Mouse (Mus musculus): Measurements from ENCODE around the gene Apoe. TPM values are rescaled to one million over a fixed set of nuclear protein-coding genes. Genes with fewer than 3 reads are reported as not detected.
A peak's percentile ranks its signal among the peaks of the same experiment; 100 is the strongest.
"Not testable (repeated sequence)": the region's sequence is repeated elsewhere in the genome, so short reads cannot be mapped to it uniquely, and the experiment has no call there.

Apoe gene
- total RNA-seq, 2 experiments from 2014 or later: 49.0 to 51.4 TPM

DNA sequence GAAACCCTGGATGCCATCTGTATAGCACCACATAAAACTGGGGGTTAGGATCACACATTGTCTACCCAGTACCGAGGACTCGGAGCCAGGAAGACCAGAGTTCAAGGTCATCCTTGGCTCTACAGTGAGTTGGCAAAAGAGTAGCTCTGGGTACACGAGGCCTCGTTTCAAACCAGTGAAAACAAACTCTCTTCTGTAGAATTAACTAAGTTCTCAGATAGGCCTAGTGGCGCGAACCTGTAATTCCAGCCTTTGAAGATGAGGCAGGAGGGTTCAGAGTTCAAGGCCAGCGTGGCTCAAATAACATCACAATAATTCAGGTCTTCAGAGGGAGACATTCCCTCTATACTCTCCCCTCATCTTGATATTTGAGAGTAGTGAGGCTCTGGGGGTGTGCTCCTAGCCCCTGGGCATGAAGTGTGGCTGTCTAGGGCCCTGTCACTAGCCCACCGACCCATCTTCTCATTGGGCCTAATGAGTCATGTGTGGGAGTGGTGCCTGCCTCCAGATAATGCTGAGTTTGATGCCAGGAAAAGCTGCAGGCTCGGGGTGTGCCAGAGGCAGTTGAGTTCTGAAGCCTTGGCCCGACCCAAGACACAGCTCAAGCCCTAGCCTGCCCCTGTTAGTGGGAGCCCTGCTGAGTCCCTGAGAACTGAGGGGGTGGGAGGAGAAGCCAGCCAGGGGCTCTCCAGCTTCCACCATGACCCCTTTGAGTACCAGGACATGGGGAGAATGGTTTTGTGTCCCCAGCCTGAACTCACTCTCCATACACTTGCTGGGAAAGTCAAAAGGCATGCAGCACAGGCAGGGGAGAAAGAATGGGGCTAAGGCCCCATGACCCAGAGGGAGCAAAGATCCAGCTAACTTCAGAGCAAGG lies 4.4 kb downstream of the Apoe start:
- intact Hi-C loops (cut with DNase I): no loop called here
- no peak for DNase-seq

DNA sequence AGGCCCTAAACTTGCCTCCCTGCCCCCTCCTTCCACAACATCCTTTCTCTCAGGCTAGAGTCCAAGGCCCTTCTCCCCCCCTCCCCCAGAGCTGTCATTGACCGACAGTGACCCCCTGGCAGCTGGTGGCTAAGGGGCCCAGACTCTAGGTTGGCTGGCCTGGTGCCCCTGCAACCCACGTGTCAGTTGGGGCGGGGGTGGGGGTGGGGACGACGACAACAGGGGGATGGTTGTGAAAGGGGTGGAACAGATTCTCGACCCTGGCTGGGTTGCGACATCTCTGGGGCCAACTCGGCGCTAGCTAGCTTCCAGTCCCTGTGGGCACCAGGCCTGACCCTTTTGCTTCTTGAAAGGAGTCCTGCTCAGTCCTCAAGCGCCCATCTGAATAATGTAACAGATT lies 5.6 kb downstream of the Apoe start:
- intact Hi-C loops (cut with DNase I): no loop called here
- peak; percentile 37 to 38 for DNase-seq

GRCm38 (mm10) chr7:19691873-19692865 lies 6.8 kb downstream of the Apoe start, which contains the start of gene Apoc1:
Gene Apoc1 (minus strand): TSS chr7:19692660.
- DNase-seq: no peak
- intact Hi-C loops (cut with DNase I): no loop called here

- no peak for DNase-seq
These were observed 7.6 kb downstream of the Apoe start for GRCm38 (mm10) chr7:19691434-19691833.

DNA sequence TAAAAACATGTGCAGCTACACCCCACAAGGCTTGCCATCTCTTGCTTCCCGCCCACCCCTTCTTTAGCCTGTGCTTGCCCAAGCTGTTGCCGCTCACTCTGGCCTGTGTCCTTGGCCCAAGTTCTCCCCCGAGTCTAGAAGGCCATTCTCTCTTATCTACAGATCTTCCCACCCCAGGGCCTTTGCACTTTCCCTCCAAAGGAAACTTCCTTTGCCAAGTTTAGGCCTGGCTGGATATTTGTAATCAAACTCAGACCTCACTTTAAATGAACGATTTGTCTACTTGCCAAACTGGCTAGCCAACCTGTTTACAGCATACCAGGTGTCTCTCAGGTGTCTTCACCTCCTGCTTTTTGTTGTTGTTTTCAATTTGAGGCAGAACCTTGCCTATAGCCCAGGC lies 8.1 kb downstream of the Apoe start:
- intact Hi-C loops (cut with DNase I): no loop called here
- DNase-seq: no peak

More at GRCm38 (mm10) chr7:19691434-19691833, 7.6 kb downstream of the Apoe start:
- intact Hi-C loops (cut with DNase I): no loop called here

DNA sequence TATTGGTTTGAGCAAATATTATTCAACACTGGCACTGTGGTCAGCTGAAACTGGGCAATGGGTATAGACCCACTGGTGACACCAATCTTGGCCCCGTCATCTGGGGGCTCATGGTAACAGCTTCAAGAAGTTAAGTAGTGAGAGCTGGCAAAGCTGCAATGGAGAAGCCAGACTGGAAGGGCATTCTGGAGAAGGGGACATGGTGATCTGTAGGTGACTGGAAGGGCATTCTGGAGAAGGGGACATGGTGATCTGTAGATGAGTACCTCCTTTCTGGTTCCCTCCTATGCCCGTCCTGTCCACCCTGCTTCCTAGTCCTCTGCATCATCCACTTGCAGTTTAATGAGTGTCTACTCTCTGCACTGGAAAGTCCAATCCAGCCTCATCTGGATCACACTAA lies 10.4 kb downstream of the Apoe start:
- DNase-seq: no peak
- intact Hi-C loops (cut with DNase I): no loop called here

DNA sequence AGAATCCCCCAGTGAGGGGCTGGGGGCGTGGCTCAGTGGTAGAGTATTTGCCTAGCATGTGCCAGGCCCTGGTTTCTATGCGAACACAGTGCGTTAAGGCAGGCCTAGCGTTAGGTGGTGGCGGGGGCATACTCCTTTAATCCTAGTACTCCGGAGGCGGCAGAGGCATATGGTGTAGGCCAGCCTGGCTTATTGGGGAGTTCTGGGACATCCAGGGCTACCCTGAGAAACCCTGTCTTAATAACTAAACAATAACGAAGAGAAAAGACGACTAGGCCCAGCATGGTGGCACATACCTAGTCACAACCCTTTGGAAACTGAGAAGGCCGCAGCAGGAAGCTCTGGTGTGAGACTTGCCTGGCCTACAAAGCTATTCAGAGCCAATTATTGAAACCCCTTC lies 10.9 kb downstream of the Apoe start:
- no peak for DNase-seq
- intact Hi-C loops (cut with DNase I): no loop called here

DNA sequence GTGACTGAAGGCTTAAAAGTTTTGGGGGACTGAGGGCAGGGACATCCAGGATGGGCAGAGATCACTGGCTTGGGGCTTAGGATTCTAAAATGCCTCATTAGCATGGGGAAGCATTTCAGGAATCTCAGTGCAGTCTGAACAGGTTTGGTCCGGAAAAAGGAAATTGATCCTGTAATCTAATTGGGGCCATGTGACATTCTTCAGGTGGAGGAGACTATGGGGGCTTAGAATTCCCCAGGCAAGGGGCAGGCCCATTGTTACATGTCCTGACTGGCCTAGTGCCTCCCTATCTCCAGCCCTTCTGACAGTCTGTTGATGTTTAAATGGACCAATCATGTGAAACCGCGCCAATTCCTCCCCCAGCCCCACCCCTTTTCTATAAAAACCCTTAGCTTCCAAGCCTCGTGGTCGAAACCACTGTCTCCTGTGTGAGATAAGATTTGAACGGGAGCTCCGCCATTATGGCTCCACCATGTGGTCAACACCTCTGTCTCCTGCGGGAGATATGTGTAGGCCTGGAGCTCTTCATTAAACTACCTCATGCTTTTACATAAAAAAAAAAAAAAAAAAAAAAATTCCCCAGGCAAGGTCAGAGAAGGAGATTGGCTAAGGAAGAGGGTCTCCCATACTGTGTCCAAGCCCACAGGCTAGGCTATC lies 11.9 kb downstream of the Apoe start:
- DNase-seq; intact Hi-C loops (cut with DNase I): not testable (repeated sequence)

DNA sequence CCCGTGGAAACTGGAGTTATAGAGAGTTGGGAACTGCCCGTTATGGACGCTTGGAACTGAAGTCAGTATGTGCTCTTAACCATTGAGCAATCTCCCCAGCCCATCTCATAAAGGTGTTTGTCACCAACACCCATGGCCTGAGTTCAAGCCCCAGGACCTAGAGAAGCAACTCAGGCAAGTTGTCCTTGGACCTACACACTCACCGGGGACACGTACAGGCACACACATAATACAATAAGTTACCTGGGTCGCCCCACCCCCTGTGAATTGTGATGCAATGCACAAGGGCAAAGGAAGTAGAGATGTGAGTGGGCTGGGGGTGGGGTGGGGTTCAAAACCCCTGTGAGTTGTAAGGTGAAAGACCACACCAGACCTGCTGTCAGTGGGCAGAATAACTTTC lies 12.5 kb downstream of the Apoe start:
- intact Hi-C loops (cut with DNase I): no loop called here
- no peak for DNase-seq

DNA sequence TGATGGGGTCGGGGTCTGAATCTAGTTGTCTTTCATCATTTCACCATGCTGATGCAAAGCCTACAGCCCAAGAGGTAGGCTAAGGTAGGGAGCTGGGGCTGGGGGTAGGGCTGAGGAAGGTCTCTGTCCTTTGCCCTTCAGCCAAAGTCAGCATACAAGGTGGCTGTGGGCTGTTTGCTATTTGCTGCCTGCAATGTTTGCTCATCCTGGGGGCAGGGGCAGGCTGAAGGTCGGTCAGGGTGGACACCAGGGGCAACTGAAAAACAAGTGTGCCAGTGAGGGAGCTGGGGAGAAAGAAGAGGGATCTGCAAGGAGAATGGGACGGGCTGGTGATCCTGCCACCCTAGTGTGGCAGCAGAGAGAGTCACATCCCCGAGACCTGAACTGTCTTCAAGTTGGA lies 13.6 kb downstream of the Apoe start:
- no peak for DNase-seq
- intact Hi-C loops (cut with DNase I): no loop called here

DNA sequence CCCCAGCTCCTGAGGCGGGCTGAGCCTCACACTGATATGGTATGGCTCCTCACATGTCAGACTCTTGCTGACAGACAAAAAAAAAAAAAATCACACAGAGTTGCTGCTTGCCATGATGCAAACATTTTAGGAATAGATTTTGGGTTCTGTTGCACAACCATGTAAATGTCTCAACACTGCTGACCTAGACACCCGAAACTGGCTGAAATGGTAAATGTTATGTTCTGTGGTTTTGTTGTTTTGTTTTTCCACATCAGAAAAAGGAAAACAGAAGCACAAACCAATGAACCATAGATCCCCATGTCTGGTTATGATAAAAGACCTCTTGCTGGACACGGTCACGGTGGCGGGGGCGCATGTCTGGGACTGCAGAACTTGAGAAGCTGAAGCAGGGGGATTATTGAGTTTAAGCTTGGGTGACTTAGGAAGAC lies 15.2 kb downstream of the Apoe start:
- intact Hi-C loops (cut with DNase I): no loop called here

DNA sequence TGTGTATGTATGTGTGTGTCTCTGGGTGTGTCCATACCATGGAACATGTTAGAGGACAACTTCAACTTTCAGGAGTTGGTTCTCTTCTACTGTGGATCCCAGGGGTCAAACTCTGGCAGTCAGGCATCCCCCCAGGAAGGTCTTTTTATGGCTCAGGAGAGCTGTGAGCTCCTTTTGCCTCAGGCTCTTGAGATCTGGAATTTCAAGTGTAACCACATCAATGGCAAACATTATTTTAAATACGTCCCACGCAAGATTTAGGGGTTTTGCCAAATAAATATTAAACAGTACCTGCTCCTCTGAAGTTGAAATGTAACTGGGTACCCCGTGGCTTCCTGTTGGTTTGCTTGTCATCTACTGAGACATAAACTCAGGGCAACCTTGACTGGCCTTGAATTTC lies 16.0 kb downstream of the Apoe start:
- intact Hi-C loops (cut with DNase I): no loop called here
- no peak for DNase-seq

More for the DNA sequence above, 15.2 kb downstream of the Apoe start:
- no peak for DNase-seq

- intact Hi-C loops (cut with DNase I): no loop called here
- no peak for DNase-seq
These were observed 17.7 kb downstream of the Apoe start, which contains the start of the genes Gm44805 and Apoc4 for GRCm38 (mm10) chr7:19681202-19681694. Gene Gm44805 (minus strand): TSS chr7:19681423. Gene Apoc4 (minus strand): TSS chr7:19681479.

- intact Hi-C loops (cut with DNase I): no loop called here
- DNase-seq: no peak
These were observed 18.3 kb downstream of the Apoe start for GRCm38 (mm10) chr7:19680702-19681101.

- DNase-seq: no peak
- intact Hi-C loops (cut with DNase I): loop anchor here (10.0 kb wide), 1 partner anchor 116 kb away; the partner anchor contains the start of gene Cblc
These were observed 20.1 kb downstream of the Apoe start for GRCm38 (mm10) chr7:19678901-19679300.

DNA sequence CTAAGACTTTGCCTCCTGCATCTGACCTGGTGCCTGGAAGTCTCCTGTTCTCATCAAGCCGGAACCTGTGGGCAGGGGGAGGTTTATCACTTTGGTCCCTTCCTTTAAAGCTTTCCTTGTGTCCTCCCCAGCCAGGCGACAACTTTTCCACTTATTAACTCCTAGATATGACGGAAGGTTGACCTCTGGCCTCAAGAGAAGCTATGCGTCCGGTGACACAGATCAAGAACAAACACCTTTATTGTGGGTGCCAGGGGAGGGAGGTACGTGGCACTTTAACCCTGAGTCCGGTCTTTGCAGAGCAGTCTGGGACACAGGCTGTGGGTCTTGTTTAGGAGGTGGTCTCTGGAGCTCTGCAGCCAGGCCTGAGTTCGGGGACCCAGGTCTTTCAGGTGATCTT lies 21.1 kb downstream of the Apoe start, which contains the start of gene Apoc2:
Gene Apoc2 (minus strand): TSS at position 70 of the 400 bp plus-strand sequence.
- DNase-seq: no peak
- intact Hi-C loops (cut with DNase I): loop anchor here (10.0 kb wide), 1 partner anchor 117 kb away; the partner anchor contains the start of gene Cblc

- intact Hi-C loops (cut with DNase I): loop anchor here (10.0 kb wide), 1 partner anchor 118 kb away; the partner anchor contains the start of gene Cblc
- DNase-seq: no peak
These were observed 22.3 kb downstream of the Apoe start for GRCm38 (mm10) chr7:19676662-19677061.

- DNase-seq: no peak
- intact Hi-C loops (cut with DNase I): loop anchor here (10.0 kb wide), 1 partner anchor 119 kb away; the partner anchor contains the start of gene Cblc
These were observed 23.2 kb downstream of the Apoe start for GRCm38 (mm10) chr7:19675824-19676223.

GRCm38 (mm10) chr7:19673083-19673699 lies 25.8 kb downstream of the Apoe start:
- intact Hi-C loops (cut with DNase I): loop anchor here (10.0 kb wide), 1 partner anchor 122 kb away; the partner anchor contains the start of gene Cblc
- DNase-seq: no peak
